Mouse (Mus musculus): ENCODE measurements around the gene Zc3h10.

GRCm38 (mm10) chr10:128583644-128584043 lies 36.1 kb upstream of the Zc3h10 start:
- TF ChIP-seq CTCF (IDR thresholded peaks at IDR 0.05; ENCODE audit: extremely low read depth, insufficient read length, insufficient replicate concordance, low read depth, low read length) (no peak), POLR2A (IDR thresholded peaks at IDR 0.05; ENCODE audit: low read depth, low read length) (0 out of 2 replicates have a peak, but pooled peaks have one; percentile 15)

Measured in small intestine, adult 2 months (tissue).